Mouse (Mus musculus) cerebellum, postnatal 36 days (tissue): ENCODE measurements at regions not wholly inside any gene's neighbourhood (a gene's known extent, or its start where the extent isn't known, plus 50 kb on each side); places are given as distances from the start of the nearest gene placed in this dataset.
A peak's percentile ranks its signal among the peaks of the same experiment; 100 is the strongest.

Source experiments
- DNase-seq, 2 experiments: peaks; one replicate each; pipeline ENCODE4 v3.0.0; 2021 to 2022; ENCODE audit warnings: mixed read lengths in 2 of 2

- DNase-seq, result no peak
Measured at GRCm38 (mm10) chr12:25248681-25249366, 151.9 kb upstream of the Id2 start.

- no peak for DNase-seq
Measured at GRCm38 (mm10) chr12:25246566-25246965, 149.6 kb upstream of the Id2 start.

GRCm38 (mm10) chr12:25245661-25246060 lies 148.7 kb upstream of the Id2 start:
- no peak for DNase-seq

GRCm38 (mm10) chr12:25245251-25245650 lies 148.3 kb upstream of the Id2 start:
- DNase-seq, result no peak

- no peak for DNase-seq
Measured at GRCm38 (mm10) chr12:25244666-25245065, 147.7 kb upstream of the Id2 start.

- no peak for DNase-seq
Measured at GRCm38 (mm10) chr12:25243901-25244300, 147.0 kb upstream of the Id2 start.

- DNase-seq, result no peak
Measured at GRCm38 (mm10) chr12:25242369-25242768, 145.4 kb upstream of the Id2 start.

- DNase-seq, result no peak
Measured at GRCm38 (mm10) chr12:25241675-25242074, 144.7 kb upstream of the Id2 start.

GRCm38 (mm10) chr12:25240796-25241195 lies 143.9 kb upstream of the Id2 start:
- no peak for DNase-seq

- DNase-seq, result peak in 1 of 2 experiments; percentile 13
Measured at GRCm38 (mm10) chr12:25240142-25240541, 143.2 kb upstream of the Id2 start.

- DNase-seq, result no peak
Measured at GRCm38 (mm10) chr12:25235071-25235470, 138.1 kb upstream of the Id2 start.

- DNase-seq, result no peak
Measured at GRCm38 (mm10) chr12:25234636-25235035, 137.7 kb upstream of the Id2 start.

GRCm38 (mm10) chr12:25233027-25233535 lies 136.1 kb upstream of the Id2 start:
- DNase-seq, result no peak

GRCm38 (mm10) chr12:25232358-25233026 lies 135.6 kb upstream of the Id2 start:
- DNase-seq, result no peak

GRCm38 (mm10) chr12:25228708-25229107 lies 131.8 kb upstream of the Id2 start:
- DNase-seq, result no peak

- DNase-seq, result no peak
Measured at GRCm38 (mm10) chr12:25227736-25228135, 130.8 kb upstream of the Id2 start.

GRCm38 (mm10) chr12:25224644-25225043 lies 127.7 kb upstream of the Id2 start:
- DNase-seq, result no peak

- no peak for DNase-seq
Measured at GRCm38 (mm10) chr12:25224201-25224600, 127.3 kb upstream of the Id2 start.

- no peak for DNase-seq
Measured at GRCm38 (mm10) chr12:25223539-25223938, 126.6 kb upstream of the Id2 start.

- no peak for DNase-seq
Measured at GRCm38 (mm10) chr12:25220780-25221106, 123.8 kb upstream of the Id2 start.

GRCm38 (mm10) chr12:25220096-25220779 lies 123.3 kb upstream of the Id2 start:
- DNase-seq, result no peak

GRCm38 (mm10) chr12:25219546-25219945 lies 122.6 kb upstream of the Id2 start:
- no peak for DNase-seq

- no peak for DNase-seq
Measured at GRCm38 (mm10) chr12:25216792-25217516, 120.0 kb upstream of the Id2 start.
